Mouse (Mus musculus): ENCODE results near the gene Rilp. TPM values are rescaled to one million over a fixed set of nuclear protein-coding genes. Genes with fewer than 3 reads are reported as not detected.

Rilp gene
- polyA plus RNA-seq, 1 experiment from 2014 or later: 3.5 TPM

DNA sequence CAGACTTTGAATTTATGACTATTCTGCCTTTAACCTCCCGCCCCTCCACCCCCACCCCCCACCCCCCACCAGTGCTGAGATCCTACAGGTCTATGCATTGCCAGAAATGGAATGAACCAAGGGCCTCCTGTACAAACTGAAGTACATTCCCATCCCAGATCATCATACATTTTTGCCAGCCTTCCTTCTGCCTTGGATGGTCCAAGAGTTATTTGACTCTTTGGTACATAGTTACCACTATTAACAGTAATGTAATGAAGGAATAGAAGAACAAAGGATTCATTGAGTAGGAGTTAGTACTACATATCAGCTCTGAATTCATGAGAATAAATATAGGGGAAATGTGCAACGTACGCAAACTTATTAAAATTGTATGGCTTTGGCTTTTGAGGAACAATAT is 23.7 kb upstream of the Rilp start:
- H3K36me3 ChIP-seq (ENCODE audit: control insufficient read depth, insufficient read depth, low read length): peaks cover 14% of the 10 kb centered on the region
- peak overlapping the region; percentile 42 for H3K4me2 ChIP-seq (ENCODE audit: low read depth, low read length)
- ATAC-seq (ENCODE audit: low read depth): peak; percentile 15; the same call in 1 of the 2 replicates
- peak overlapping the region; percentile 100; the same call in 1 of the 2 replicates for H3K4me3 ChIP-seq (ENCODE audit: low read depth, low read length)
- H3K9ac ChIP-seq (replicated peaks; ENCODE audit: low read depth, low read length): peak overlapping the region; percentile 90; the same call in 1 of the 2 replicates
- peaks cover 9% of the 10 kb centered on the region for H3K4me1 ChIP-seq (ENCODE audit: control insufficient read depth, insufficient read depth, low read length)
- 0 out of 2 replicates have a peak overlapping the region, but pooled peaks have one; percentile 10 for H3K27ac ChIP-seq (ENCODE audit: low read depth, low read length)
- 15% methylated on average over 3 of the region's 3 CpGs for WGBS
- H3K9me3 ChIP-seq (ENCODE audit: control insufficient read depth, low read length): no peaks in the 10 kb centered on the region
- H3K27me3 ChIP-seq (ENCODE audit: control insufficient read depth, insufficient read depth, low read length): no peaks in the 10 kb centered on the region

- Histone ChIP-seq H3K36me3 (ENCODE audit: control insufficient read depth, insufficient read depth, low read length) (peaks cover 19% of the 10 kb centered on the region), H3K27ac (ENCODE audit: low read depth, low read length) (peak within 1 kb of the TSS; percentile 77), H3K4me3 (ENCODE audit: low read depth, low read length) (peak within 1 kb of the TSS; percentile 100), H3K9me3 (ENCODE audit: control insufficient read depth, low read length) (no peaks in the 10 kb centered on the region), H3K9ac (replicated peaks; ENCODE audit: low read depth, low read length) (peak within 1 kb of the TSS; percentile 90), H3K4me2 (ENCODE audit: low read depth, low read length) (peak within 1 kb of the TSS; percentile 95), H3K4me1 (ENCODE audit: control insufficient read depth, insufficient read depth, low read length) (peaks cover 9% of the 10 kb centered on the region), H3K27me3 (ENCODE audit: control insufficient read depth, insufficient read depth, low read length) (no peaks in the 10 kb centered on the region)
- under 1% methylated on average over 52 of the region's 52 CpGs for WGBS
- ATAC-seq (ENCODE audit: low read depth): peak; percentile 100
These were observed 23.2 kb upstream of the Rilp start, which contains the start of gene Prpf8 for GRCm38 (mm10) chr11:75486601-75487285. Gene Prpf8, plus strand, starts transcription at chr11:75486816.

DNA sequence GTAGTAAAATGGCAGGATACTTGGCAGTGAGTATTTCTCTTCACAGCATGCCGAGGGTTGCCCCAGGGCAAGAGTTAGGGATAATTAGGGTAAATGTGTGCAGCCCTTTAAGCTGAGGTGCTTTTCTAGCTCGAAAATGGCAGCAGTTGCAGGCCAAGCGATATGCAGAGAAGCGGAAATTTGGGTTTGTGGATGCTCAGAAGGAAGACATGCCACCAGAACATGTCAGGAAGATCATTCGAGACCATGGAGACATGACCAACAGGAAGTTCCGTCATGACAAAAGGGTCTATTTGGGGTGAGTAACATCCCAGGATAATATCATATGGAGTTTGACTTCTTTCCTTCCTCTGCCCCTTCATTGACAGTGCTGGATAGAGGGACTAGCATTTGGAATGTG is 22.4 kb upstream of the Rilp start:
- WGBS: 41% methylated on average over 6 of the region's 6 CpGs
- Histone ChIP-seq H3K27ac (ENCODE audit: low read depth, low read length) (no peak overlapping the region), H3K36me3 (ENCODE audit: control insufficient read depth, insufficient read depth, low read length) (peaks cover 27% of the 10 kb centered on the region), H3K4me1 (ENCODE audit: control insufficient read depth, insufficient read depth, low read length) (peaks cover 9% of the 10 kb centered on the region), H3K27me3 (ENCODE audit: control insufficient read depth, insufficient read depth, low read length) (no peaks in the 10 kb centered on the region), H3K4me2 (ENCODE audit: low read depth, low read length) (peak overlapping the region; percentile 95), H3K9me3 (ENCODE audit: control insufficient read depth, low read length) (no peaks in the 10 kb centered on the region), H3K9ac (replicated peaks; ENCODE audit: low read depth, low read length) (peak overlapping the region; percentile 90), H3K4me3 (ENCODE audit: low read depth, low read length) (peak overlapping the region; percentile 100)
- ATAC-seq (ENCODE audit: low read depth): no peak

DNA sequence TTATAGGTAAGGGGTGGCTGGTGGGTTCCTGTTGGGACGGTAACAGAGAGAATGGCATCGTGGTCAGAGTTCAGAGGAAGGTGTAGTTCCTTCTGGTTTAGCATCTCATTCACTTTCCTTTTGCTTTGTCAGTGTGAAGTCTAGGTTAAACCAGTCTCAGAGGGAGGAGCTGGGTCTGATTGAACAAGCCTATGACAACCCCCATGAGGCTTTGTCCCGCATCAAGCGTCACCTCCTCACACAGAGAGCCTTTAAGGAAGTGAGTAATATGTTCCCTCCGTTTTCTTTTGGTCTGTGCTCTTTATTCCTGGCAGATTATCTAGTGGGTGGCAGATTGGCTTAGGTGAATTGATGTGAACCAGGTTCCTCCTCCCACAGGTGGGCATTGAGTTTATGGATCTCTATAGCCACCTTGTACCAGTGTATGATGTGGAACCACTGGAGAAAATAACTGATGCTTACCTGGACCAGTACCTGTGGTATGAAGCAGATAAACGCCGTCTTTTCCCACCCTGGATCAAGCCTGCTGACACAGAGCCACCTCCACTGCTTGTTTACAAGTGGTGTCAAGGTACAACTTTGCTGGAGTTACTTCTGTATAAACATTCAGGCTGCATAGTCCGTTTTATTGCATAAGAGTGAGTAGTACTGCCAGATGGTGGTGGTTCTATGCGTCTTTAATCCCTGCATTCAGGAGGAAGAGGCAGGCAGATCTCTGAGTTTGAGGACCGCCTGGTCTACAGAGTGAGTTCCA is 15.4 kb upstream of the Rilp start:
- H3K4me3 ChIP-seq (ENCODE audit: low read depth, low read length): no peak overlapping the region
- H3K4me1 ChIP-seq (ENCODE audit: control insufficient read depth, insufficient read depth, low read length): no peaks in the 10 kb centered on the region
- peaks cover 94% of the 10 kb centered on the region for H3K36me3 ChIP-seq (ENCODE audit: control insufficient read depth, insufficient read depth, low read length)
- H3K27ac ChIP-seq (ENCODE audit: low read depth, low read length): no peak overlapping the region
- no peaks in the 10 kb centered on the region for H3K27me3 ChIP-seq (ENCODE audit: control insufficient read depth, insufficient read depth, low read length)
- H3K9ac ChIP-seq (replicated peaks; ENCODE audit: low read depth, low read length): no peak overlapping the region
- no peak overlapping the region for H3K4me2 ChIP-seq (ENCODE audit: low read depth, low read length)
- H3K9me3 ChIP-seq (ENCODE audit: control insufficient read depth, low read length): no peaks in the 10 kb centered on the region
- 95% methylated on average over 10 of the region's 10 CpGs for WGBS
- ATAC-seq (ENCODE audit: low read depth): no peak

- no peak for ATAC-seq (ENCODE audit: low read depth)
These were observed 11.8 kb upstream of the Rilp start for GRCm38 (mm10) chr11:75498126-75498525.

GRCm38 (mm10) chr11:75508162-75508561 is 1.7 kb upstream of the Rilp start:
- H3K27me3 ChIP-seq (ENCODE audit: control insufficient read depth, insufficient read depth, low read length): no peaks in the 10 kb centered on the region
- H3K9me3 ChIP-seq (ENCODE audit: control insufficient read depth, low read length): no peaks in the 10 kb centered on the region
- no peak overlapping the region for H3K27ac ChIP-seq (ENCODE audit: low read depth, low read length)
- H3K4me1 ChIP-seq (ENCODE audit: control insufficient read depth, insufficient read depth, low read length): peaks cover 8% of the 10 kb centered on the region; the same call in 1 of the 2 replicates
- H3K4me2 ChIP-seq (ENCODE audit: low read depth, low read length): no peak overlapping the region
- no peak overlapping the region for H3K4me3 ChIP-seq (ENCODE audit: low read depth, low read length)
- H3K9ac ChIP-seq (replicated peaks; ENCODE audit: low read depth, low read length): no peak overlapping the region
- H3K36me3 ChIP-seq (ENCODE audit: control insufficient read depth, insufficient read depth, low read length): peaks cover 54% of the 10 kb centered on the region
- no peak for ATAC-seq (ENCODE audit: low read depth)
- 91% methylated on average over 4 of the region's 4 CpGs for WGBS

More at GRCm38 (mm10) chr11:75498126-75498525, 11.8 kb upstream of the Rilp start:
- H3K9me3 ChIP-seq (ENCODE audit: control insufficient read depth, low read length): no peaks in the 10 kb centered on the region
- no peak overlapping the region for H3K9ac ChIP-seq (replicated peaks; ENCODE audit: low read depth, low read length)
- H3K4me3 ChIP-seq (ENCODE audit: low read depth, low read length): no peak overlapping the region
- WGBS: 97% methylated on average over 1 of the region's 1 CpGs
- no peaks in the 10 kb centered on the region for H3K4me1 ChIP-seq (ENCODE audit: control insufficient read depth, insufficient read depth, low read length)
- H3K27ac ChIP-seq (ENCODE audit: low read depth, low read length): no peak overlapping the region
- H3K4me2 ChIP-seq (ENCODE audit: low read depth, low read length): no peak overlapping the region
- H3K27me3 ChIP-seq (ENCODE audit: control insufficient read depth, insufficient read depth, low read length): no peaks in the 10 kb centered on the region
- peaks cover 97% of the 10 kb centered on the region for H3K36me3 ChIP-seq (ENCODE audit: control insufficient read depth, insufficient read depth, low read length)

GRCm38 (mm10) chr11:75508904-75509303 is 990 bp upstream of the Rilp start:
- Histone ChIP-seq H3K4me2 (ENCODE audit: low read depth, low read length) (no peak overlapping the region), H3K36me3 (ENCODE audit: control insufficient read depth, insufficient read depth, low read length) (peaks cover 46% of the 10 kb centered on the region), H3K27ac (ENCODE audit: low read depth, low read length) (no peak overlapping the region), H3K9me3 (ENCODE audit: control insufficient read depth, low read length) (no peaks in the 10 kb centered on the region), H3K9ac (replicated peaks; ENCODE audit: low read depth, low read length) (no peak overlapping the region), H3K4me3 (ENCODE audit: low read depth, low read length) (no peak overlapping the region), H3K4me1 (ENCODE audit: control insufficient read depth, insufficient read depth, low read length) (peaks cover 8% of the 10 kb centered on the region; the same call in 1 of the 2 replicates), H3K27me3 (ENCODE audit: control insufficient read depth, insufficient read depth, low read length) (no peaks in the 10 kb centered on the region)
- no peak for ATAC-seq (ENCODE audit: low read depth)
- WGBS: 79% methylated on average over 8 of the region's 8 CpGs

DNA sequence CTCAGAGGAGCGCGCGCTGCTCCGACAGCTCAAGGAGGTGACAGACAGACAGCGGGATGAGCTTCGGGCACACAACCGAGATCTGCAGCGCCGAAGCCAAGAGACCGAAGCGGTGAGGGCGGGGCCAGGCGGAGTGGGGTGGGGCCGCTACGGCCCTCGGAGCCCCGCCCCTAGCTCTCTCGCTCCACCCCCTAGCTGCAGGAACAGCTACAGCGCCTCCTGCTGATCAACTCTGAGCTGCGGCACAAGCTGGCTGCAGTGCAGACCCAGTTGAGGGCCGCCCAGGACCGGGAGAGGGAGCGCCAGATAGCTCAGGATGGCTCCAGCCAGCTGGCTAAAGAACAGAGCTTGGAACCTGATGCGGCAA is 716 bp downstream of the Rilp start:
- ATAC-seq (ENCODE audit: low read depth): peak; percentile 88
- Histone ChIP-seq H3K36me3 (ENCODE audit: control insufficient read depth, insufficient read depth, low read length) (peaks cover 31% of the 10 kb centered on the region), H3K4me2 (ENCODE audit: low read depth, low read length) (peak overlapping the region; percentile 93), H3K9me3 (ENCODE audit: control insufficient read depth, low read length) (no peaks in the 10 kb centered on the region), H3K4me1 (ENCODE audit: control insufficient read depth, insufficient read depth, low read length) (peaks cover 8% of the 10 kb centered on the region; the same call in 1 of the 2 replicates), H3K9ac (replicated peaks; ENCODE audit: low read depth, low read length) (peak overlapping the region; percentile 52), H3K27ac (ENCODE audit: low read depth, low read length) (peak overlapping the region; percentile 70), H3K27me3 (ENCODE audit: control insufficient read depth, insufficient read depth, low read length) (no peaks in the 10 kb centered on the region), H3K4me3 (ENCODE audit: low read depth, low read length) (peak overlapping the region; percentile 41)
- WGBS: under 1% methylated on average over 24 of the region's 24 CpGs

GRCm38 (mm10) chr11:75511213-75511612 is 1.3 kb downstream of the Rilp start:
- peaks cover 8% of the 10 kb centered on the region; the same call in 1 of the 2 replicates for H3K4me1 ChIP-seq (ENCODE audit: control insufficient read depth, insufficient read depth, low read length)
- no peak overlapping the region for H3K27ac ChIP-seq (ENCODE audit: low read depth, low read length)
- H3K9me3 ChIP-seq (ENCODE audit: control insufficient read depth, low read length): no peaks in the 10 kb centered on the region
- H3K27me3 ChIP-seq (ENCODE audit: control insufficient read depth, insufficient read depth, low read length): no peaks in the 10 kb centered on the region
- H3K4me2 ChIP-seq (ENCODE audit: low read depth, low read length): no peak overlapping the region
- no peak overlapping the region for H3K4me3 ChIP-seq (ENCODE audit: low read depth, low read length)
- H3K36me3 ChIP-seq (ENCODE audit: control insufficient read depth, insufficient read depth, low read length): peaks cover 25% of the 10 kb centered on the region
- H3K9ac ChIP-seq (replicated peaks; ENCODE audit: low read depth, low read length): no peak overlapping the region
- 83% methylated on average over 6 of the region's 6 CpGs for WGBS
- ATAC-seq (ENCODE audit: low read depth): no peak

Measured in neural tube, embryonic 14.5 days (tissue).